Mouse (Mus musculus) liver, embryonic 14.5 days (tissue): ENCODE data around the gene Rnf144b. TPM values are rescaled to one million over a fixed set of nuclear protein-coding genes. Genes with fewer than 3 reads are reported as not detected.

Source experiments
- ATAC-seq: fragments of 200-750 bp; cut with Nextera tagmentation; 2 replicates; pipeline ENCODE4 v1.8.0; 2017; ENCODE audit warnings: moderate number of reproducible peaks, mild to moderate bottlenecking, moderate library complexity; ENCODE audit not compliant: insufficient read depth
- DNase-seq, 3 experiments: peaks; one replicate each; pipeline ENCODE4 v3.0.0-alpha.2; 2012 to 2013; ENCODE audit warnings: low read depth in 3 of 3, low spot score in 3 of 3
- H3K27ac ChIP-seq: fragments of 300-500 bp; sonication (generic); 2 replicates; pipeline ENCODE4 v1.5.1; 2014; ENCODE audit warnings: moderate library complexity, mild to moderate bottlenecking, control low read depth, inconsistent platforms
- H3K27me3 ChIP-seq: fragments of 300-500 bp; sonication (generic); 2 replicates; pipeline ENCODE4 v1.6.1; 2014; ENCODE audit warnings: mild to moderate bottlenecking, low read length, moderate library complexity; ENCODE audit not compliant: control insufficient read depth, insufficient read depth
- H3K36me3 ChIP-seq: fragments of 300-500 bp; sonication (generic); replicated peaks from 2 replicates; pipeline ENCODE4 v1.6.1; 2014; ENCODE audit warnings: low read depth; ENCODE audit not compliant: control insufficient read depth, insufficient read depth
- H3K4me1 ChIP-seq, 2 experiments: fragments of 200-500 bp in 1 of 2; fragments of 300-500 bp in 1 of 2; sonication (generic) in 1 of 2; replicated peaks; 2 replicates each; pipeline ENCODE4 v1.6.1; 2012 to 2014; ENCODE audit warnings: antibody characterized with exemption in 1 of 2, inconsistent platforms in 1 of 2, low read length in 1 of 2; ENCODE audit not compliant: control insufficient read depth in 2 of 2, insufficient read depth in 2 of 2
- H3K4me2 ChIP-seq: fragments of 300-500 bp; sonication (generic); 2 replicates; pipeline ENCODE4 v1.6.1; 2014; ENCODE audit warnings: low read depth, mild to moderate bottlenecking, control low read depth, moderate library complexity
- H3K4me3 ChIP-seq, 2 experiments: fragments of 200-500 bp in 1 of 2; fragments of 300-500 bp in 1 of 2; sonication (generic) in 1 of 2; 2 replicates each; pipeline ENCODE4 v1.5.1; 2012 to 2014; ENCODE audit warnings: low read depth in 2 of 2, low read length in 2 of 2, mild to moderate bottlenecking in 2 of 2, control low read depth in 1 of 2, inconsistent platforms in 1 of 2, moderate library complexity in 1 of 2; ENCODE audit not compliant: insufficient read depth in 1 of 2
- H3K9ac ChIP-seq: fragments of 300-500 bp; sonication (generic); replicated peaks from 2 replicates; pipeline ENCODE4 v1.6.1; 2014; ENCODE audit warnings: mild to moderate bottlenecking, control low read depth, moderate library complexity
- H3K9me3 ChIP-seq: fragments of 300-500 bp; sonication (generic); 2 replicates; pipeline ENCODE4 v1.6.1; 2016; ENCODE audit warnings: low read length, mixed read lengths; ENCODE audit not compliant: control insufficient read depth
- CTCF ChIP-seq: IDR thresholded peaks from 2 replicates; pipeline ENCODE4 v1.5.1; 2016; ENCODE audit warnings: antibody characterized with exemption, low read depth, control low read depth
- EP300 ChIP-seq: IDR thresholded peaks from 2 replicates; pipeline ENCODE4 v1.6.1; 2016; ENCODE audit warnings: antibody characterized with exemption, low read depth
- WGBS: fragments of 180-500 bp; shearing (Covaris S2); extraction: QIAGEN DNeasy Blood & Tissue Kit; methylation state at CpG from one replicate; pipeline ENCODE4 v1.1.7; 2014; ENCODE audit not compliant: insufficient replicate concordance; 5-methylcytosine and 5-hydroxymethylcytosine counted together
- polyA plus RNA-seq, 2 experiments: library from polyadenylated mRNA; depleted of rRNA in 1 of 2; stranded (reverse) in 1 of 2; unstranded in 1 of 2; fragments of >200 nt; fragmentation: Nextera tagmentation in 1 of 2; extraction: Ambion mirVana in 1 of 2; gene quantifications; 2 replicates each; pipeline versions ENCODE4 v1.2.1 to v1.2.3; 2012 to 2014

The Rnf144b gene
- polyA plus RNA-seq, 2 experiments: 1.6 to 2.2 TPM

DNA sequence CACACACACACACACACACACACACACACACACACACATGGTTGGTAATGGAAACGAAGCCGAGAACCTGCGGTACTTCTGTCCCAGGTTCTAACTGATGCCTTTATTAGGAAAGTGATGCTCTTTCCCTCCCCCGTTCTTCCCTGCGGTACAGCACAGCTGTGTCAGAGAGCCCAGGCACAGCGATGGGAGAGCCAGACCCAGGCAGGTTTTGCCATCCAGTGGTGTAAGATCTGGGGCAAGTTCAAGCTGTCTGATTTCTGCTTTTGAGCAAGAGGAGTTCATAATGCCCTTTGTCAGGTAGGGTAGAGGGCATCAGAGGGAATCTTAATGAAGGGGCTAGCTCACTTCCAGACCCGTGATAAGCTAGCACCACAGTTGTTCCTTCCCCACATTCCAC lies 89.1 kb downstream of the Rnf144b start:
- Histone ChIP-seq H3K4me1 (no peaks in the 10 kb centered on the region; a peak in 1 of 4 replicates), H3K9ac (no peak overlapping the region), H3K27me3 (no peaks in the 10 kb centered on the region), H3K27ac (no peak overlapping the region), H3K4me3 (no peak overlapping the region), H3K36me3 (no peaks in the 10 kb centered on the region), H3K4me2 (no peak overlapping the region), H3K9me3 (no peaks in the 10 kb centered on the region)
- 85% methylated on average over 7 of the region's 7 CpGs for WGBS
- DNase-seq: no peak
- ATAC-seq: no peak
- TF ChIP-seq CTCF: no peak
- TF ChIP-seq EP300: no peak

GRCm38 (mm10) chr13:47213817-47214216 lies 91.4 kb downstream of the Rnf144b start:
- H3K9me3 ChIP-seq: no peaks in the 10 kb centered on the region

GRCm38 (mm10) chr13:47214895-47215294 lies 92.4 kb downstream of the Rnf144b start:
- Histone ChIP-seq H3K27me3 (no peaks in the 10 kb centered on the region), H3K9ac (no peak overlapping the region), H3K4me1 (no peaks in the 10 kb centered on the region; a peak in 1 of 4 replicates), H3K36me3 (no peaks in the 10 kb centered on the region), H3K27ac (no peak overlapping the region), H3K4me3 (no peak overlapping the region), H3K4me2 (no peak overlapping the region), H3K9me3 (no peaks in the 10 kb centered on the region)
- TF ChIP-seq EP300 (no peak), CTCF (no peak)
- ATAC-seq (no peak), DNase-seq (no peak)
- WGBS: 30% methylated on average over 5 of the region's 5 CpGs

More at GRCm38 (mm10) chr13:47213817-47214216, 91.4 kb downstream of the Rnf144b start:
- Histone ChIP-seq H3K27ac (no peak overlapping the region), H3K4me2 (no peak overlapping the region), H3K9ac (no peak overlapping the region), H3K4me3 (no peak overlapping the region), H3K36me3 (no peaks in the 10 kb centered on the region), H3K27me3 (no peaks in the 10 kb centered on the region), H3K4me1 (no peaks in the 10 kb centered on the region; a peak in 1 of 4 replicates)
- DNase-seq: no peak
- no peak for TF ChIP-seq CTCF
- no peak for TF ChIP-seq EP300
- WGBS: 77% methylated on average over 10 of the region's 10 CpGs
- ATAC-seq: no peak

- Histone ChIP-seq H3K27ac (no peak overlapping the region), H3K9ac (no peak overlapping the region), H3K4me3 (no peak overlapping the region), H3K27me3 (no peaks in the 10 kb centered on the region), H3K4me1 (no peaks in the 10 kb centered on the region; a peak in 1 of 4 replicates), H3K36me3 (no peaks in the 10 kb centered on the region), H3K4me2 (no peak overlapping the region), H3K9me3 (no peaks in the 10 kb centered on the region)
- TF ChIP-seq EP300: no peak
- TF ChIP-seq CTCF: no peak
- no peak for DNase-seq
- 75% methylated on average over 20 of the region's 20 CpGs for whole genome bisulfite sequencing
- no peak for ATAC-seq
These were observed 93.5 kb downstream of the Rnf144b start for GRCm38 (mm10) chr13:47215815-47216585.

GRCm38 (mm10) chr13:47217107-47217571 lies 94.7 kb downstream of the Rnf144b start:
- Histone ChIP-seq H3K4me1 (no peaks in the 10 kb centered on the region; a peak in 1 of 4 replicates), H3K27ac (no peak overlapping the region), H3K36me3 (no peaks in the 10 kb centered on the region), H3K9me3 (no peaks in the 10 kb centered on the region), H3K27me3 (no peaks in the 10 kb centered on the region), H3K4me3 (no peak overlapping the region), H3K9ac (no peak overlapping the region), H3K4me2 (no peak overlapping the region)
- ATAC-seq: no peak
- DNase-seq: no peak
- WGBS: 56% methylated on average over 5 of the region's 5 CpGs
- TF ChIP-seq CTCF: no peak
- TF ChIP-seq EP300: no peak
